In genomic region chr2:180709023-180709922, GRCm38 (mm10) we compare ENCODE assay signal across 8 mouse cellular contexts. TPM values are rescaled to one million over a fixed set of nuclear protein-coding genes. Genes with fewer than 3 reads are reported as not detected.
DNase-seq lines count a peak whose midpoint lies in the region; ATAC-seq and TF ChIP-seq lines count a peak whose summit lies in the region.

No protein-coding gene starts in this region.

- H3K9ac ChIP-seq in kidney, postnatal 0 days (ENCODE audit: low read depth, low read length), result peak overlapping the region; percentile 94
- peak overlapping the region; percentile 99 for H3K9ac ChIP-seq in hindbrain, embryonic 15.5 days
- peak overlapping the region; percentile 78 for H3K9ac ChIP-seq in midbrain, embryonic 14.5 days (replicated peaks; ENCODE audit: low read length)

- H3K27ac ChIP-seq in kidney, postnatal 0 days, result peak overlapping the region; percentile 94
- peak overlapping the region; percentile 63 for H3K27ac ChIP-seq in bone marrow, adult 2 months (ENCODE audit: control insufficient read depth, insufficient read depth, low read depth, low read length, poor library complexity)
- H3K27ac ChIP-seq in hindbrain, embryonic 15.5 days (replicated peaks), result peak overlapping the region; percentile 86
- H3K27ac ChIP-seq in midbrain, embryonic 14.5 days (replicated peaks; ENCODE audit: low read depth, low read length), result peak overlapping the region; percentile 73

- H3K9me3 ChIP-seq in kidney, postnatal 0 days (replicated peaks; ENCODE audit: low read length), result no peaks in the 10 kb centered on the region
- H3K9me3 ChIP-seq in hindbrain, embryonic 15.5 days, result no peaks in the 10 kb centered on the region
- no peaks in the 10 kb centered on the region for H3K9me3 ChIP-seq in midbrain, embryonic 14.5 days (ENCODE audit: control insufficient read depth, low read length)

- peak; percentile 37 for ATAC-seq in kidney, postnatal 0 days (replicated peaks; ENCODE audit: low FRiP score, low read depth)
- ATAC-seq in hindbrain, embryonic 15.5 days (ENCODE audit: low FRiP score, low read depth), result peak; percentile 74
- ATAC-seq in midbrain, embryonic 14.5 days (ENCODE audit: low FRiP score, low TSS enrichment), result peak; percentile 70

- no peak for TF ChIP-seq CTCF in kidney, postnatal 0 days (IDR thresholded peaks at IDR 0.05; ENCODE audit: low read depth)
- TF ChIP-seq CTCF in bone marrow, adult 2 months (IDR thresholded peaks at IDR 0.05; ENCODE audit: control insufficient read depth, insufficient read depth, low read length), result no peak

- WGBS in kidney, postnatal 0 days, result under 1% methylated on average over 39 of the region's 39 CpGs
- WGBS in bone marrow, adult 2 months, result under 1% methylated on average over 39 of the region's 39 CpGs
- under 1% methylated on average over 39 of the region's 39 CpGs for WGBS in hindbrain, embryonic 15.5 days
- WGBS in midbrain, embryonic 14.5 days, result under 1% methylated on average over 39 of the region's 39 CpGs

- no peaks in the 10 kb centered on the region for H3K27me3 ChIP-seq in kidney, postnatal 0 days (ENCODE audit: insufficient read depth, low read length)
- no peaks in the 10 kb centered on the region for H3K27me3 ChIP-seq in hindbrain, embryonic 15.5 days
- no peaks in the 10 kb centered on the region for H3K27me3 ChIP-seq in midbrain, embryonic 14.5 days (ENCODE audit: control insufficient read depth, insufficient read depth, low read length)

- intact Hi-C loops in left cerebral cortex, postnatal 25 days (cut with DNase I), result no loop called here
- intact Hi-C loops in left cerebral cortex, postnatal 10 days (cut with DNase I), result no loop called here

- peak overlapping the region; percentile 85 for H3K4me2 ChIP-seq in kidney, postnatal 0 days (ENCODE audit: low read length)
- H3K4me2 ChIP-seq in hindbrain, embryonic 15.5 days, result peak overlapping the region; percentile 91
- H3K4me2 ChIP-seq in midbrain, embryonic 14.5 days (ENCODE audit: low read length), result peak overlapping the region; percentile 79

- DNase-seq in kidney, postnatal 0 days (ENCODE audit: low spot score), result no peak
- no peak for DNase-seq in kidney, adult 18-20 months
- no peak for DNase-seq in midbrain, embryonic 14.5 days
- DNase-seq in left cerebral cortex, postnatal 25 days (ENCODE audit: low spot score in 2 of 2), result no peak
- DNase-seq in left cerebral cortex, postnatal 10 days (ENCODE audit: extremely low spot score in 1 of 2, low spot score in 2 of 2), result no peak
- no peak for DNase-seq in kidney, postnatal 36 days

- TF ChIP-seq POLR2A in bone marrow, adult 2 months (IDR thresholded peaks at IDR 0.05; ENCODE audit: borderline replicate concordance, control insufficient read depth, low read depth, low read length), result no peak

- H3K4me1 ChIP-seq in kidney, postnatal 0 days (replicated peaks; ENCODE audit: insufficient read depth, low read length), result peaks cover 16% of the 10 kb centered on the region; the same call in 1 of the 2 replicates
- H3K4me1 ChIP-seq in bone marrow, adult 2 months (ENCODE audit: control insufficient read depth, insufficient read depth, low read length), result peaks cover 13% of the 10 kb centered on the region
- H3K4me1 ChIP-seq in hindbrain, embryonic 15.5 days (replicated peaks), result peaks cover 36% of the 10 kb centered on the region
- H3K4me1 ChIP-seq in midbrain, embryonic 14.5 days (ENCODE audit: control insufficient read depth, insufficient read depth, low read length), result peaks cover 20% of the 10 kb centered on the region

- H3K36me3 ChIP-seq in kidney, postnatal 0 days (ENCODE audit: insufficient read depth, low read length), result peaks cover 4% of the 10 kb centered on the region; the same call in 1 of the 2 replicates
- peaks cover 8% of the 10 kb centered on the region for H3K36me3 ChIP-seq in hindbrain, embryonic 15.5 days
- H3K36me3 ChIP-seq in midbrain, embryonic 14.5 days (ENCODE audit: control insufficient read depth, insufficient read depth, low read length), result peaks cover 10% of the 10 kb centered on the region

- H3K4me3 ChIP-seq in kidney, postnatal 0 days (replicated peaks; ENCODE audit: low read depth, low read length), result peak overlapping the region; percentile 88
- H3K4me3 ChIP-seq in bone marrow, adult 2 months (replicated peaks; ENCODE audit: control insufficient read depth, low read depth, low read length), result peak overlapping the region; percentile 85
- peak overlapping the region; percentile 91 for H3K4me3 ChIP-seq in hindbrain, embryonic 15.5 days
- peak overlapping the region; percentile 99 for H3K4me3 ChIP-seq in midbrain, embryonic 14.5 days (replicated peaks; ENCODE audit: low read depth, low read length)

RNA-seq across cellular contexts. Expression of gene Dido1, which starts 0.5 kb away (rescaled TPM):
- polyA plus RNA-seq in kidney, postnatal 0 days (2015; fragmentation: Nextera tagmentation; extraction: Ambion mirVana), result 17.7 and 18.0 TPM in 2 replicates
- polyA plus RNA-seq in bone marrow, adult 2 months (2011; ENCODE audit: insufficient read depth, insufficient read length, low replicate concordance, missing spikeins), result 15.5 and 36.0 TPM in 2 replicates
- 24.4 and 27.8 TPM in 2 replicates for polyA plus RNA-seq in hindbrain, embryonic 15.5 days (2015; fragmentation: Nextera tagmentation; extraction: Ambion mirVana)
- polyA plus RNA-seq in midbrain, embryonic 14.5 days (2014; fragmentation: Nextera tagmentation; extraction: Ambion mirVana), result 31.2 and 38.1 TPM in 2 replicates
- 10 to 100 TPM; 54.3 to 55.6 TPM for total RNA-seq in left cerebral cortex, postnatal 25 days (2021)
- total RNA-seq in left cerebral cortex, postnatal 10 days (2021), result 10 to 100 TPM; 56.0 to 56.3 TPM

RNA-seq across cellular contexts. Expression of gene Gid8, which starts 0.6 kb away (rescaled TPM):
- polyA plus RNA-seq in kidney, postnatal 0 days (2015; fragmentation: Nextera tagmentation; extraction: Ambion mirVana), result 48.1 and 51.0 TPM in 2 replicates
- polyA plus RNA-seq in bone marrow, adult 2 months (2011; ENCODE audit: insufficient read depth, insufficient read length, low replicate concordance, missing spikeins), result 79.0 and 81.5 TPM in 2 replicates
- 51.6 and 54.9 TPM in 2 replicates for polyA plus RNA-seq in hindbrain, embryonic 15.5 days (2015; fragmentation: Nextera tagmentation; extraction: Ambion mirVana)
- 51.8 and 64.9 TPM in 2 replicates for polyA plus RNA-seq in midbrain, embryonic 14.5 days (2014; fragmentation: Nextera tagmentation; extraction: Ambion mirVana)
- total RNA-seq in left cerebral cortex, postnatal 25 days (2021), result 10 to 100 TPM; 62.4 to 64.9 TPM
- 10 to 100 TPM; 62.4 to 66.6 TPM for total RNA-seq in left cerebral cortex, postnatal 10 days (2021)

RNA-seq across cellular contexts. Expression of gene Slc17a9, which starts 15.8 kb away (rescaled TPM):
- polyA plus RNA-seq in kidney, postnatal 0 days (2015; fragmentation: Nextera tagmentation; extraction: Ambion mirVana), result 0.55 and 0.61 TPM in 2 replicates
- 19.4 and 35.6 TPM in 2 replicates for polyA plus RNA-seq in bone marrow, adult 2 months (2011; ENCODE audit: insufficient read depth, insufficient read length, low replicate concordance, missing spikeins)
- polyA plus RNA-seq in hindbrain, embryonic 15.5 days (2015; fragmentation: Nextera tagmentation; extraction: Ambion mirVana), result 0.29 and 0.33 TPM in 2 replicates
- 0.12 TPM in 1 of 2 replicates, not detected in the other for polyA plus RNA-seq in midbrain, embryonic 14.5 days (2014; fragmentation: Nextera tagmentation; extraction: Ambion mirVana)
- under 1 TPM; 0.30 to 0.53 TPM for total RNA-seq in left cerebral cortex, postnatal 25 days (2021)
- under 1 TPM; 0.28 to 0.77 TPM for total RNA-seq in left cerebral cortex, postnatal 10 days (2021)

Comparison
In these comparisons a context has a peak if more than half of its experiments do, and no peak if none do; other contexts are left out.
1. RNA of gene Slc17a9, which starts 15.8 kb away (polyA plus RNA-seq): 19.4 to 35.6 TPM in bone marrow, adult 2 months; 0.55 to 0.61 TPM in kidney, postnatal 0 days, 0.29 to 0.33 TPM in hindbrain, embryonic 15.5 days and 0.12 TPM in midbrain, embryonic 14.5 days; every median in the first group is over 10 times any median in the second.
2. Peak in every context shown above with its lines, with median percentiles within 50 percentile points of each other: ATAC-seq, H3K27ac ChIP-seq, H3K4me2 ChIP-seq, H3K4me3 ChIP-seq and H3K9ac ChIP-seq.